Mouse (Mus musculus) lung, embryonic 16.5 days (tissue): Measurements from ENCODE around the gene 2210011C24Rik. TPM values are rescaled to one million over a fixed set of nuclear protein-coding genes. Genes with fewer than 3 reads are reported as not detected.
"Not testable (repeated sequence)": the region's sequence is repeated elsewhere in the genome, so short reads cannot be mapped to it uniquely, and the experiment has no call there.

Experiments used
- ATAC-seq: fragments of 200-750 bp; cut with Nextera tagmentation; 2 replicates; pipeline ENCODE4 v1.8.0; 2017; ENCODE audit warnings: low read depth, mild to moderate bottlenecking, moderate library complexity
- H3K27ac ChIP-seq: fragments of 300-500 bp; sonication (generic); 2 replicates; pipeline ENCODE4 v1.5.1; 2014; ENCODE audit warnings: mild to moderate bottlenecking, control low read depth, low read length
- H3K27me3 ChIP-seq: fragments of 300-500 bp; sonication (generic); 2 replicates; pipeline ENCODE4 v1.6.1; 2014; ENCODE audit warnings: low read depth, low read length, mixed read lengths; ENCODE audit not compliant: control insufficient read depth, insufficient read depth
- H3K36me3 ChIP-seq: fragments of 300-500 bp; sonication (generic); 2 replicates; pipeline ENCODE4 v1.6.1; 2014; ENCODE audit warnings: low read length; ENCODE audit not compliant: control insufficient read depth, insufficient read depth
- H3K4me1 ChIP-seq: fragments of 300-500 bp; sonication (generic); replicated peaks from 2 replicates; pipeline ENCODE4 v1.6.1; 2014; ENCODE audit warnings: low read length, mixed read lengths; ENCODE audit not compliant: control insufficient read depth, insufficient read depth
- H3K4me2 ChIP-seq: fragments of 300-500 bp; sonication (generic); 2 replicates; pipeline ENCODE4 v1.6.1; 2014; ENCODE audit warnings: low read depth, low read length, control low read depth
- H3K4me3 ChIP-seq: fragments of 300-500 bp; sonication (generic); 2 replicates; pipeline ENCODE4 v1.5.1; 2014; ENCODE audit warnings: mild to moderate bottlenecking, low read length, control low read depth
- H3K9ac ChIP-seq: fragments of 300-500 bp; sonication (generic); 2 replicates; pipeline ENCODE4 v1.6.1; 2014; ENCODE audit warnings: low read length, control low read depth
- H3K9me3 ChIP-seq: fragments of 300-500 bp; sonication (generic); 2 replicates; pipeline ENCODE4 v1.6.1; 2016; ENCODE audit warnings: low read length; ENCODE audit not compliant: control insufficient read depth
- WGBS: fragments of 180-500 bp; shearing (Covaris S2); extraction: QIAGEN DNeasy Blood & Tissue Kit; methylation state at CpG from one replicate; pipeline ENCODE4 v1.1.7; 2014; 5-methylcytosine and 5-hydroxymethylcytosine counted together
- polyA plus RNA-seq: library from polyadenylated mRNA; unstranded; fragments of >200 nt; fragmentation: Nextera tagmentation; extraction: Ambion mirVana; gene quantifications from 2 replicates; pipeline ENCODE4 v1.2.1, GENCODE M21; 2015

Gene 2210011C24Rik
- polyA plus RNA-seq, 1 experiment from 2014 or later = 4.4 TPM

DNA sequence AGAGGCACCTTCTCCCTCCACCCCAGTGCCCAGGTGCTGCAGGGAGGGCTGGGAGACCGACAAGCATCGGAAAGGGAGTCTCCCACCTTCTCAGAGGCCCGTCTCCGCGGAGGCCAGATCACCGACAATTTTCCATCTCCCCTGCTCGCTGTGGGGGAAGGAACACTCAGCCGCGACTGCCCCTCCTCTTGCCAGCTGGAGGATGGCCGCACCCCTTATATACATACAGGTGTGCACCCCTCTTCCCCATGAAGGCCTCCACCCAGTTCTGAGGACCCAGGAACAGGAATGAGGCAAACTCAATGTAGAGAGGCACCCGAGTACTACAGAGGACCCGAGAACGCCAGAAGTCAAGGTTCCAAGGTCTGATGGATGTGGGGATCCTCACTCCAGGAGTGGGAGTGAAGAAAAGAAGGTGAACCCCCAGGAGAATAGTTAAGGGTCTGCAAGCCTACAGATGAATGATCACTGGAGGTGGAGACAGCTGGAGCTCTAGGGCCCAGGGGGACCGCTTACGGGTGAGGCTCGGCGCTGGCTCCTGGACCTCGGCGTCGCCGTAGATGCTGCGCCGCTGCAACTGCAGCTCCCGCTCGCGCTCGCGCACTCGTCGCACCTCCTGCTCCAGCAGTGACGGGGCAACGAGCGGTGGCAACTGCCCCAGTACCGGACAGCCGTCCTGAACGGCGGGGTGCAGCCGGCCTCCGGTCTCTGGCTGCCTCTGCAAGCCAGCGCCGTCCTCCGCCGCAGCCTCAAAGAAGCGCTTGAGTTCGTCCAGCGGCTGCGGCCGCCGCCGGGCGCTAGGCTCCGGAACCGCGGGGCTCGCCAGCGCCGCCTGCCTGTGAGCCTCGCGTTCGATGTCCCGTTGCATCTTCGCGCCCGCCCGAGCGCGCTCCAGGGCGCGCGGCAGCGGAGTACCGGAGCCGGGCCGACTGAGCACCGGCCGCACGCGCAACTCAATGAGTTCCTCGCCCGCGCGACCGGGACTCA, 1.1 kb downstream of the 2210011C24Rik start:
- peak; percentile 45 for ATAC-seq
- Histone ChIP-seq H3K9me3 (no peaks in the 10 kb centered on the region), H3K4me3 (peak overlapping the region; percentile 59), H3K27ac (no peak overlapping the region), H3K4me2 (peak overlapping the region; percentile 99), H3K4me1 (peaks cover 28% of the 10 kb centered on the region), H3K9ac (peak overlapping the region; percentile 69), H3K27me3 (peaks cover 37% of the 10 kb centered on the region), H3K36me3 (no peaks in the 10 kb centered on the region)
- 2% methylated on average over 83 of the region's 83 CpGs for WGBS

- H3K27me3 ChIP-seq = peaks cover 37% of the 10 kb centered on the region
- under 1% methylated on average over 11 of the region's 11 CpGs for WGBS
- H3K9me3 ChIP-seq = no peaks in the 10 kb centered on the region
- peak; percentile 29 for ATAC-seq
- no peak overlapping the region for H3K27ac ChIP-seq
- no peak overlapping the region for H3K9ac ChIP-seq
- H3K4me2 ChIP-seq = peak overlapping the region; percentile 99; the same call in 1 of the 2 replicates
- H3K4me3 ChIP-seq = no peak overlapping the region
- H3K4me1 ChIP-seq = peaks cover 28% of the 10 kb centered on the region
- H3K36me3 ChIP-seq = no peaks in the 10 kb centered on the region
These were observed 2.1 kb downstream of the 2210011C24Rik start for GRCm38 (mm10) chr8:84009876-84010275.

DNA sequence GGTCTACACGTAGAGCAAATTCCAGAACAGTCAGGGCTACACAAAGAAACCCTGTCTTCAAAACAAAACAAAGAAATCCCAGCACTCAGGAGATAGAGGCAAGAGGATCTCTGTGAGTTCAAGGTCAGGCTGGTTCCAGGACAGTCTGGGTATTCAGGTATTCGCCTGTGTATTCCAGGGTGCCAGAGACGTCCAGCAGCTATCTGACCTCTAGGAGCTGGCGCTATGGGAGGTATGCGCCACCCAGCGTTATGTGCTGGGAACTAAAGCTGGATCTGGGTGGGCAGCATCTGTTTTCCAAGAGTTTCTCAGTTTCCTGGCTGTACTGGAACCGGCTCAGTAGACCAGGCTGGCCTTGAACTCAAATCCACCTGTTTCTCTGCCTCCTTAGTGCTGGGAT, 3.6 kb downstream of the 2210011C24Rik start:
- Histone ChIP-seq H3K4me3 (no peak overlapping the region), H3K27me3 (peaks cover 33% of the 10 kb centered on the region), H3K27ac (no peak overlapping the region), H3K4me1 (peaks cover 36% of the 10 kb centered on the region), H3K4me2 (no peak overlapping the region), H3K9me3 (no peaks in the 10 kb centered on the region), H3K36me3 (no peaks in the 10 kb centered on the region), H3K9ac (no peak overlapping the region)
- WGBS = 24% methylated on average over 7 of the region's 7 CpGs
- ATAC-seq = no peak

GRCm38 (mm10) chr8:84005502-84005901, 6.5 kb downstream of the 2210011C24Rik start:
- not testable (repeated sequence) for H3K27me3 ChIP-seq, H3K4me2 ChIP-seq, H3K9ac ChIP-seq, H3K9me3 ChIP-seq, H3K4me3 ChIP-seq, ATAC-seq, H3K27ac ChIP-seq, H3K36me3 ChIP-seq
- WGBS = 94% methylated on average over 7 of the region's 7 CpGs
- peaks cover 21% of the 10 kb centered on the region for H3K4me1 ChIP-seq

DNA sequence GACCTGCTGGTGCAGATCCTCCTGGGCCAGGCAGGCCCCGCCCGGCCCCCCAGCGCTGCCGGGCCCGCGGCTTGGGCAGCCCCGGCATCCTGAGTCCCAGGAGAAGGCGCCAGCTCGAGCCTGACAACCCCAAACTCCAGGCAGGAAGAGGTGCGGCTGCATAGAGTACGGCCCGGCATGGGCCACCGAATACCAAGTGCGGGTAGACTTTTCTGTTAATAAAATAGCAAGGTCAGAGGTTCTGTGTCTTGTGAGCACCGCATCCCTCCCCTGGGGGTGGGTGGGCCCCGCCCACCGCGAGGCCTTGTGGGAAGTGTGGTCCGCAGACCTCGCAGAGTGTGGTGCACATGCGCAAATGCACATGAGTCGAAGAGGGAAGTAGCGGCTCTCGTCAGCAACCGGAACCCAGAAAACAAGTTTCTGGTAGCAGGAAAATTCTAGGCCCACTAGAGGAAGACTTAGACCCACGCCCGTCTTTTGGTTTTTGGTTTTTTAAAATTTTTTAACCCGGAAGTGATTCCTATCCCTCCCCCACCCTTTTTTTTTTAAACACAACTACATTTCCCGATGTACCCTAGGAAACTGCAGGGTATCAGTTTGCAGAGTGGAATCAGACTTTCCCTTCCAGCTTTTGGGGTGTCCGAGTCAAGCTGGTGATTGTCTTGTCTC, 7.3 kb downstream of the 2210011C24Rik start:
- Histone ChIP-seq H3K4me2 (peak overlapping the region; percentile 94), H3K36me3 (peaks cover 8% of the 10 kb centered on the region), H3K27ac (peak overlapping the region; percentile 70), H3K9ac (peak overlapping the region; percentile 74), H3K4me3 (peak overlapping the region; percentile 69), H3K27me3 (no peaks in the 10 kb centered on the region), H3K9me3 (no peaks in the 10 kb centered on the region), H3K4me1 (peaks cover 16% of the 10 kb centered on the region)
- under 1% methylated on average over 30 of the region's 30 CpGs for WGBS
- ATAC-seq = peak; percentile 88

DNA sequence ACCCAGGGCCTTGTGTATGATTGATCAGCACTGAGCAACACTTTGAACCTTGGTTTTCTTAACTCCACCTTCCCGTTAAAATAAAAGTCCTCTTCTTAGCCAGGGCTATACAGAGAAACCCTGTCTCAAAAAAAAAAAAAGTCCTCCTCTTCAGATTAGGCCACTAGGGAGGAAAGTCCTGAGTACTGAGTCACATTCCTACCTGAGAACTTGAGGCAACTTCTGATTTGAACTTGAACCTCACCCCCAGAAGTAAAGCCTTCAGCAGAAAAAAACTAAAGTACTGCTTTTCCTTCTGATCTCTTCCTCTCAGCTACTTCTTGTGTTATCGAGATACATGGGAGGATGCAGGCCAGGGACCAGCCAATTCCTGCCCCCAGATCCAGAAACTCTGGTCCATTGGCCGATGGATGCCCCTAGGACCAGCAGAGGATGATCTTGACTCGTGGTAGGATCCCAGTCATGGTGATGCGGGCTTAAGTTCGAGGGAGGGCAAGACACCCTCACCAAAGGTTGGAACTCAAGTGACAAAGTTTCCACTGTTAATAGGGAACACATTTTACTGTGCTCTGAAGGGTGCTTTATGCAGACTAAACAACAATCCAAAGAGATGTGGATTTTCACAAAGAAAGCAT, 8.2 kb downstream of the 2210011C24Rik start:
- Histone ChIP-seq H3K36me3 (peaks cover 13% of the 10 kb centered on the region), H3K9me3 (no peaks in the 10 kb centered on the region), H3K4me3 (peak overlapping the region; percentile 69), H3K27me3 (no peaks in the 10 kb centered on the region), H3K27ac (no peak overlapping the region; the same call in 1 of the 2 replicates), H3K4me2 (peak overlapping the region; percentile 94), H3K9ac (peak overlapping the region; percentile 74), H3K4me1 (peaks cover 25% of the 10 kb centered on the region)
- no peak for ATAC-seq
- WGBS = 67% methylated on average over 6 of the region's 6 CpGs

DNA sequence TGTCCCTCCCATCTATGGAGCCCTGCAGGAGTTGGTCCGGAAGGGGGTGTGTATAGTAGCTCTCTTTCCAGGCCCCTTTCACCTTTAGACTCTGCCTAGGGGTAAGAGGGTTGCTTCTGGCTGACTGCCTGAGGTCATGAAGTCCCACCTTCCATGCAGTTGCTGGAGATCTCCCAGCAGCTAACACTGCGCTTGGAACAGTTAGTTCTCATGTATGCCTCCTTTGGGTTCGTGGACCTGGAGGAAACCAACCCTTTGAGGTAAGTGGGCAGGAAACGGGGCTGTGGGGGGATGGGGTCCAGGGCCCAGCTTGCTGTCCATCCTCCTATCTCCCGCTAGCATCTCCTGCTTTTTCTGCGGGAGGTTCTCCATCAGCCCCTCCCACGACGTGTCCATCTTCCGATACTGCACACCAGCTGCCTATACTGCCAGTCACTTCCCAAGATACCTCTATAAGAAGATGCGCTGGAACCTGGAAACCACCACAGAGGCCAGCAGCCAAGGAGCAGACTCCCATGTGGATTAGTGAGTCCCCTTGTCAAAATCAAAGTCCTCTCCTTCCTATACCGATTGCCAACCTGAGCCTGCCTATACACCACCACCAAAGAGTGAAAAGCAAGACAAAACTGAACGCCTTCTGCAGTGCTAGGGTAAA, 8.9 kb downstream of the 2210011C24Rik start:
- WGBS = 67% methylated on average over 12 of the region's 12 CpGs
- Histone ChIP-seq H3K9ac (no peak overlapping the region), H3K4me1 (peaks cover 26% of the 10 kb centered on the region), H3K4me3 (no peak overlapping the region), H3K4me2 (no peak overlapping the region), H3K36me3 (peaks cover 13% of the 10 kb centered on the region), H3K27ac (no peak overlapping the region), H3K9me3 (no peaks in the 10 kb centered on the region), H3K27me3 (no peaks in the 10 kb centered on the region)
- ATAC-seq = no peak

GRCm38 (mm10) chr8:84001281-84002000, 10.5 kb downstream of the 2210011C24Rik start, which contains the start of gene 1700067K01Rik:
TSS of gene 1700067K01Rik (plus strand) at chr8:84001502.
- H3K27me3 ChIP-seq = no peaks in the 10 kb centered on the region
- peak within 1 kb of the TSS; percentile 35 for H3K4me2 ChIP-seq
- no peak within 1 kb of the TSS for H3K27ac ChIP-seq
- ATAC-seq = no peak
- H3K36me3 ChIP-seq = peaks cover 13% of the 10 kb centered on the region
- H3K9me3 ChIP-seq = no peaks in the 10 kb centered on the region
- peak within 1 kb of the TSS; percentile 33 for H3K9ac ChIP-seq
- peaks cover 27% of the 10 kb centered on the region for H3K4me1 ChIP-seq
- 39% methylated on average over 61 of the region's 61 CpGs for WGBS
- H3K4me3 ChIP-seq = 0 out of 2 replicates have a peak within 1 kb of the TSS, but pooled peaks have one; percentile 2
